Mouse (Mus musculus) forebrain, embryonic 10.5 days (tissue): ENCODE measurements at regions not wholly inside any gene's neighbourhood (a gene's known extent, or its start where the extent isn't known, plus 50 kb on each side); places are given as distances from the start of the nearest gene placed in this dataset.

Source experiments
- DNase-seq: peaks from one replicate; pipeline ENCODE4 v3.0.0-alpha.2; 2017; ENCODE audit warnings: low spot score; ENCODE audit errors: extremely low spot score
- H3K27ac ChIP-seq: fragments of 300-500 bp; sonication (generic); 2 replicates; pipeline ENCODE4 v1.5.1; 2016; ENCODE audit warnings: mild to moderate bottlenecking
- H3K27me3 ChIP-seq: fragments of 300-500 bp; sonication (generic); 2 replicates; pipeline ENCODE4 v1.6.1; 2016; ENCODE audit warnings: mild to moderate bottlenecking; ENCODE audit not compliant: poor library complexity, severe bottlenecking
- H3K36me3 ChIP-seq: fragments of 300-500 bp; sonication (generic); replicated peaks from 2 replicates; pipeline ENCODE4 v1.6.1; 2016; ENCODE audit warnings: mild to moderate bottlenecking, moderate library complexity
- H3K4me1 ChIP-seq: fragments of 300-500 bp; sonication (generic); 2 replicates; pipeline ENCODE4 v1.6.1; 2016
- H3K4me3 ChIP-seq: fragments of 300-500 bp; sonication (generic); 2 replicates; pipeline ENCODE4 v1.5.1; 2016; ENCODE audit warnings: mild to moderate bottlenecking, moderate library complexity
- H3K9me3 ChIP-seq: fragments of 300-500 bp; sonication (generic); 2 replicates; pipeline ENCODE4 v1.6.1; 2016; ENCODE audit warnings: mild to moderate bottlenecking, moderate library complexity
- WGBS: fragments of 180-500 bp; shearing (Covaris S2); methylation state at CpG from one replicate; pipeline ENCODE4 v1.1.7; 2016; 5-methylcytosine and 5-hydroxymethylcytosine counted together

DNA sequence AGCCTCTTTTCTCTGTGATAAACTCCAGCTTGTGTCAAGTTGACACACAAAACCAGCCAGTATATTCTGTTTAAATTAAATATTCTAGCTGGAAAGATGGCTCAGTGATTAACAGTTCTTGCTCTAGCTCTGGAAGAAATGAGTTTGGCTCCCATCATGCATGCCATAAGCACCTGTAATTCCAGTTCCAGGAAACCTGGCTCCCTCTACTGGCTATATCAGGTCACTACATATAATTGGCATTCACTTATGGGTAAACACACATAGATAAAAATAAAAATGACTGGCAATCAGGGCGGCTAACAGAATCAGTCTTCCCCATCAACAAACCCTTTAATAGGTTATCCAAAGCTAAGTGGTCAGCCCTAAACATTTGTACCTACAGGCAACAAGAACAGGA, 194.2 kb downstream of the Alx1 start:
- WGBS: 45% methylated on average over 1 of the region's 1 CpGs
- Histone ChIP-seq H3K9me3 (no peaks in the 10 kb centered on the region), H3K4me3 (no peak overlapping the region), H3K36me3 (no peaks in the 10 kb centered on the region), H3K4me1 (no peaks in the 10 kb centered on the region), H3K27me3 (no peaks in the 10 kb centered on the region), H3K27ac (no peak overlapping the region)
- no peak for DNase-seq

DNA sequence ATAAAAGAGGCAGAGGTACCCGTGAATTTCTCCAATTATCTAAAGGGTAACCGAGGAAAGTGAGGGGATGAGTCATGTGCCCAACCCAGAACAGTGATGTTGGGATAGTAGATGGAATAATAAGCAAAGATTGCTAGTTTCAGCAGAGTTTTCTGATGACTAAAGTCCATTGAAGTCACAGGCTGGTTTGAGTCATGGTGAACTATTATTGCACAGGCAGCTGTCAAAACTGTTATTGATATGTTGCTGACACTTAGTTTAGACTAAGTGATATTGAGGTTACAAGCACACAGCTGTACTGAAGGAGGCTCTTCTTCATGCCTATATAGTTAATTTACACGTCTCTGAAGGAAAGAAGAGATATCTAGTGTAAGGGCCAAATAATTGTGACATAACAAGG, 200.4 kb downstream of the Alx1 start:
- 82% methylated on average over 3 of the region's 3 CpGs for WGBS
- no peaks in the 10 kb centered on the region for H3K36me3 ChIP-seq
- H3K4me1 ChIP-seq: no peaks in the 10 kb centered on the region
- H3K27ac ChIP-seq: no peak overlapping the region
- no peak overlapping the region for H3K4me3 ChIP-seq
- DNase-seq: no peak
- no peaks in the 10 kb centered on the region for H3K9me3 ChIP-seq
- no peaks in the 10 kb centered on the region for H3K27me3 ChIP-seq

DNA sequence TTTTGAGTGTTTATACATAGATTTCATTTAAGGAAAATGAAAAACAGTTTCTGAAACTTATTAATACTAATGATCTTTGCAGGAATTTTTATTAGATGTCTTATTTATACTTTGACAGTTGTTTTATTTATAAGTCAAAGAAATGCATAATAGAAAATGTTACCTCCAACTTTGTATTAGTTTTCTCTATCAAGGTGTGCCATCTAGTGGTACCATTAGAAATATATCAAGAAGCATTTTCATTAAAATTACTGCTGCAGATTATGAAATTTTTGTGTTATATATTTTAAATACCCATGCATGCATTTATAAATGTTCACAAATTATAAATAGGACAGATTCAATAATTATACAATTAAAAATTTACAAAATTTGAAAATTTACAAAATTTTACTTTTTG, 206.6 kb downstream of the Alx1 start:
- no peaks in the 10 kb centered on the region for H3K9me3 ChIP-seq
- H3K27ac ChIP-seq: no peak overlapping the region
- H3K4me3 ChIP-seq: no peak overlapping the region
- no peaks in the 10 kb centered on the region for H3K4me1 ChIP-seq
- H3K36me3 ChIP-seq: no peaks in the 10 kb centered on the region
- H3K27me3 ChIP-seq: no peaks in the 10 kb centered on the region
- DNase-seq: no peak

DNA sequence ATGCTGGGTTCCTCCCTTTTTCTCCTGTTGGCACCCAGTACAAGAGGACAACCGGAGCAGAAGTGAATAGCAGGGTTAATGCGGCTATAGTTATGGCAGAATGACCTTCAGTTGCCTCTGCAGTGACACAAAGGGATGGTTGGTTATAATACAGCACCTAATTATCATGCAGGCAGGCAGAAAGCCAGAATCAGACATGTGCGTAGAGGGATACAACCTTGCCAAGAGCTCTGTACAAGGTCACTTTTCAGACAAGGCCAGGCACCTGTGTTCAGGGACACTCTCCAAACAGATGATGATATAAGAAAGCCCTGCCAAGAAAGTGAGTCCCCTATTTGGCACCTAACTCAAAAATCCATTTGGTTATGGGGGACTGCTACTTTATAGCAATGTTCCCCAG, 228.6 kb downstream of the Alx1 start:
- H3K36me3 ChIP-seq: no peaks in the 10 kb centered on the region
- H3K9me3 ChIP-seq: no peaks in the 10 kb centered on the region
- no peaks in the 10 kb centered on the region for H3K27me3 ChIP-seq
- H3K27ac ChIP-seq: no peak overlapping the region
- H3K4me1 ChIP-seq: no peaks in the 10 kb centered on the region
- H3K4me3 ChIP-seq: no peak overlapping the region
- 90% methylated on average over 3 of the region's 3 CpGs for WGBS
- DNase-seq: no peak

DNA sequence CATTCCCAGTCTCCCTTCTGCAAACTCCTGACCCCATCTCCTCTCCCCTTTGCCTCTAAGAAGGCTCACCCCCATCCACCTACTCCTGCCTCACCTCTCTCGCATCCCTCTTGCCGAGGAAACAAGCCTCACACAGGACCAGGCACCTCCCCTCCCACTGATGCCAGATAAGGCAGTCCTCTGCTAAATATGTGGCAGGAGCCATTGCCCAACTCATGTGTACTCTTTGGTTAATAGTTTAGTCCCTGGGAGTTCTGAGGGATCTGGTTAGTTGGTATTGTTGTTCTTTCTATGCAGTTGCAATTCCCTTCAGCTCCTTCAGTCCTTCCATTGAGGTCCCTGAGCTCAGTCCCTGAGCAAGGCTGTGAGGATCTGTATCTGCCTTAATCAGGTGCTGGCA, 250.8 kb downstream of the Alx1 start:
- Histone ChIP-seq H3K27me3 (no peaks in the 10 kb centered on the region), H3K4me1 (no peaks in the 10 kb centered on the region), H3K36me3 (no peaks in the 10 kb centered on the region), H3K27ac (no peak overlapping the region), H3K9me3 (no peaks in the 10 kb centered on the region), H3K4me3 (no peak overlapping the region)
- no peak for DNase-seq
- WGBS: 91% methylated on average over 2 of the region's 2 CpGs

DNA sequence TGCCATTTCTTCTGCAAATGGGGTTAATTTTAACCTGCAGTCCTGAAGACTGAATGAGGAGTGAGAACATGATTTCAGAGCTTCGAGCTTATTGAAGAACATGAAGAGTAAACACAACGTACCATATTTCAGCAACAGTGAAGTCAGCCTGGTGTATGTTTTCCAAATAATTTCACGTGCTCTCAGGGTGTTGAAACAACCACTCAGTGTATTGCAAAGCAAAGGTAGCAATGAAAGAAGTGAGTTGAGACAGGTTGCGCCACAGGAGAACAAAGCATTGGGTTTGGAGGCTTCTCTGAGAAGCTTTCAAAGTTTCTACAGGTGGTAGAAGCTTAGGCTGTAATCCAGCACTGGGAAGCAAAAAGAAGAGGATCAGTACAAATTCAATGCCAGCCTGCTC, 251.7 kb downstream of the Rassf9 start:
- no peak overlapping the region for H3K27ac ChIP-seq
- H3K4me1 ChIP-seq: no peaks in the 10 kb centered on the region
- H3K27me3 ChIP-seq: no peaks in the 10 kb centered on the region
- WGBS: 86% methylated on average over 4 of the region's 4 CpGs
- H3K36me3 ChIP-seq: no peaks in the 10 kb centered on the region
- H3K4me3 ChIP-seq: no peak overlapping the region
- DNase-seq: no peak
- H3K9me3 ChIP-seq: no peaks in the 10 kb centered on the region

DNA sequence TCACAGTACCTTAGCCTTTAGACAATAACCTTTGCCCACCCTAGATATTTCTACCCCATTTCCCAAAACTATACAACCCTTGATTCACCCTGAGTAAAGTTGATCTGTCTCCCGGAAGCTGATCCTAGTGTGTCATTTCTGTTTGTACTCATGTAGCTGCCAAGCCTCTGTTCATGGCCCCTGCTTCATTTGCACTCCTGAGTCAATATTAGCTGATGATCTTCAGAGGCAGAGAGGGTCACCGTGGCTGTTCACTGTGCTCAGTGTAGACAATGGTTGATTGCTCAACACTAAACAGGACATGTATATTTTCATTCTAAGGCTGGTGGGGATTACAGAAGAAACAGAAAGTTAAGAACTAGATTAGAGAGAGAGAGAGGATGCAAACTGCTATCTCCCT, 250.4 kb downstream of the Rassf9 start:
- H3K4me1 ChIP-seq: no peaks in the 10 kb centered on the region
- no peak for DNase-seq
- H3K27me3 ChIP-seq: no peaks in the 10 kb centered on the region
- no peaks in the 10 kb centered on the region for H3K9me3 ChIP-seq
- H3K36me3 ChIP-seq: no peaks in the 10 kb centered on the region
- no peak overlapping the region for H3K27ac ChIP-seq
- no peak overlapping the region for H3K4me3 ChIP-seq
- WGBS: 85% methylated on average over 2 of the region's 2 CpGs

DNA sequence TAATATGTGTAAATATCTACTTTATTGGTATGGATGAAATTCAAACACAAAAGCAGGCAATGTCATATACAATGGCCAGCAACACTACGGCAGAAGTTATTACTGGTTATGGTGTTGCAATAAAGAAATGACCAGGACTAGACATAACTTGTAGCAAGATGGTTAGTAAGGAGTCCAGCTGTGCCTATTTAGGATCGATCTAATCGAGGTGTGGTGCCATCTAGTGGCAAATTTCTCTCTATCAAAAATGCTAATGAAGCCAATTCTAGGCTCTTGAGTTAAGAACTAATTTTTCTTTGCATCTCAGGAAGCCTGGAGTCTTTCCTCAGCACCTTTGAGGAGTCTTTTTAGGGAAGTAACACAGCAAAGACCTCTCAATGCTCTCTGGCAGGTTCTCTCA, 223.2 kb downstream of the Rassf9 start:
- no peaks in the 10 kb centered on the region for H3K9me3 ChIP-seq
- no peak overlapping the region for H3K4me3 ChIP-seq
- DNase-seq: no peak
- H3K4me1 ChIP-seq: no peaks in the 10 kb centered on the region
- 51% methylated on average over 3 of the region's 3 CpGs for WGBS
- H3K27ac ChIP-seq: no peak overlapping the region
- H3K27me3 ChIP-seq: no peaks in the 10 kb centered on the region
- no peaks in the 10 kb centered on the region for H3K36me3 ChIP-seq

DNA sequence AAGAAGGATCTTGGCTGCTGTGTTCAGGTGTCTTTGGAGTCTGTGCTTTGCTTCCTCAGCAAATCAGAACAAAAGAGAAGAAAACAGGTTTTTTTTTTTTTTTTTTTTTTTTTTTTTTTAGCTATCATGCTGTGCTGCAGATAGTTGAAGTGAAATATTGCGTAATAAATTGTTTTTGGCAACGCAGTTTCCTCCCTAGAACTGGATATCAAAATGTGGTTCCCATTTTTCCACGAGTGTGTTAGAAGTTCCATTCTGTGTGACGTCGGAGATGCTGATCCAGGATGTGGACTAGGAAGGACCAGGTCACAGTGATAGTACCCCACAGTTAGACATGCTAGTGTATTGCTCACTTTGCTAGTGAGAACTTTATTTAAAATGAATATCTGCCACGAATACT, 220.4 kb downstream of the Rassf9 start:
- DNase-seq: no peak
- no peaks in the 10 kb centered on the region for H3K27me3 ChIP-seq
- no peak overlapping the region for H3K27ac ChIP-seq
- H3K4me1 ChIP-seq: no peaks in the 10 kb centered on the region
- H3K4me3 ChIP-seq: no peak overlapping the region
- no peaks in the 10 kb centered on the region for H3K9me3 ChIP-seq
- no peaks in the 10 kb centered on the region for H3K36me3 ChIP-seq
- 88% methylated on average over 6 of the region's 6 CpGs for WGBS

DNA sequence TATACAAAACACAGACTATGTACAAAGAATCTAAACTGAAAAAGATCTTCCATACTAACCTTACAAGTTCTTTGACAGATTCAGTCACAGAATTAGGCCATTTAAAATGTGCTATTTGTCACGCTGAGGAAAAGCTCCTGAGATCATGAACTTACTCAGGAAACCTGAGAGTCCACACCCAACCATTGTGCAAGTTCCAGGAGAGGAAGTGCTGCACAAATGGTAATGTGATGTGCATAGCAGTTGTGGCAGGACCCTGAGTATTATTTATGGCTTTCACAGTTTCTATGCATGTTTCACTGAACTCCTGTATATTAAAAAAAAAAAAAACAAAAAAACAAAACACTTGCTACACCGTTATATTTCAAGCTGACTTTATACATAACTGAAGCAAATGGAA, 200.2 kb downstream of the Rassf9 start:
- no peak for DNase-seq
- WGBS: 81% methylated on average over 2 of the region's 2 CpGs

DNA sequence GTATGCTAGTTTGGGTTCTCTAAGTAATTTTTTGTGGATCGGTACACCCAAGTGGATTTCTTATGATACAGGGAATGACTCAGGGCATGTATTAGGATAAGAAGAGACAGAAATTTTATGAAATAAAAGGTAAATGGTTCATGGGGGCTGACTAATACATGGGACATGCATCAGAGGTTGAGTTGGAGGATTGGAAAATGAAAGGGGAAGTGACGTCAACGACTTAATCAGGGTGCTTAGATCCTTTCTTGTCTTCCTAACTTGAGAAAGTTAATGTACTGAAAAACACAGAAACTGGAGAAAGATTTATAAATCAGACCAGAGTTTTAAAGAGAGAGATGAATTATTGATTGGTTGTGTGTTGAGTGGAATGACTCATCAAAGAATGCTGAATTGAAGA, 193.8 kb downstream of the Rassf9 start:
- Histone ChIP-seq H3K36me3 (no peaks in the 10 kb centered on the region), H3K27ac (no peak overlapping the region), H3K9me3 (no peaks in the 10 kb centered on the region), H3K27me3 (no peaks in the 10 kb centered on the region), H3K4me1 (no peaks in the 10 kb centered on the region), H3K4me3 (no peak overlapping the region)
- no peak for DNase-seq
- WGBS: 90% methylated on average over 3 of the region's 3 CpGs

More for the DNA sequence above, 200.2 kb downstream of the Rassf9 start:
- no peak overlapping the region for H3K27ac ChIP-seq
- no peaks in the 10 kb centered on the region for H3K9me3 ChIP-seq
- no peak overlapping the region for H3K4me3 ChIP-seq
- H3K27me3 ChIP-seq: no peaks in the 10 kb centered on the region
- no peaks in the 10 kb centered on the region for H3K36me3 ChIP-seq
- H3K4me1 ChIP-seq: no peaks in the 10 kb centered on the region

DNA sequence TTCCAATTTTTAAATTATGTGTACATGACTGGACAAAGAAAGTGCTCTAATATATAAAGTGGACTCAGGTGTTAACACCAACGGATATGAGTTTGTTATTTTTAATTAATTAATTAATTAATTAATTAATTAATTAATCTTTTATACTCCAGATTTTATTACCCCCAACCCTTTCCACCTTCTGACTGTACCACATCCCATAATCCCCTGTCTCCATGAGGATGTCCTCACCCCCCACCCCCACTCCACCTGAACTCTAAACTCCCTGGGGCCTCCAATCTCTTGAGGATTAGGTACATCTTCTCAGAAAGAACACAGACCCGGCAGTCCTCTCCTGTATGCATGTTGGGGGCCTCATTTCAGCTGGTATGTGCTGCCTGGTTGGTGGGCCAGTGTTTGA, 182.8 kb downstream of the Rassf9 start:
- H3K4me3 ChIP-seq: no peak overlapping the region
- no peaks in the 10 kb centered on the region for H3K36me3 ChIP-seq
- WGBS: 82% methylated on average over 2 of the region's 2 CpGs
- H3K27me3 ChIP-seq: no peaks in the 10 kb centered on the region
- H3K27ac ChIP-seq: no peak overlapping the region
- DNase-seq: no peak
- no peaks in the 10 kb centered on the region for H3K9me3 ChIP-seq
- H3K4me1 ChIP-seq: no peaks in the 10 kb centered on the region

DNA sequence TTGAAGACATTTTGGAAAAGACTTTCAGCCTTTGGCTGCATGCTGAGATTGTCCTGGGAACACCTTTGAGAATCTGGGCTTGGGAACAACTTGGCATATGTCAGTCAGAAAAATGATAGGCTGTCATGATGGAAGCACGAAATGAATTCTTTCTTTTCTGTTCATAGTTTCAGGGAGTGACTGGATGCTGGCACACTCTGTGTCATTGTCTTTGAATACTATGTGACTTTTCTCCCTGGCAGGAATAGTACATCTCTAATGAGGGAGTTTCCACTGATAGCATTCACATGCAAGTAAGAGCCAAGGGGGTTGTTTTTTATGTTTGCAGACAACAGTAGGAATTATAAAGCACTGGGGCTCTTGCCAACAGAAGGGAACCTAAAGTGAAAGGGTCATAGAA, 177.9 kb downstream of the Rassf9 start:
- WGBS: 79% methylated on average over 1 of the region's 1 CpGs
- H3K27me3 ChIP-seq: no peaks in the 10 kb centered on the region
- no peak overlapping the region for H3K4me3 ChIP-seq
- no peaks in the 10 kb centered on the region for H3K36me3 ChIP-seq
- H3K9me3 ChIP-seq: no peaks in the 10 kb centered on the region
- H3K27ac ChIP-seq: no peak overlapping the region
- H3K4me1 ChIP-seq: no peaks in the 10 kb centered on the region
- DNase-seq: no peak

DNA sequence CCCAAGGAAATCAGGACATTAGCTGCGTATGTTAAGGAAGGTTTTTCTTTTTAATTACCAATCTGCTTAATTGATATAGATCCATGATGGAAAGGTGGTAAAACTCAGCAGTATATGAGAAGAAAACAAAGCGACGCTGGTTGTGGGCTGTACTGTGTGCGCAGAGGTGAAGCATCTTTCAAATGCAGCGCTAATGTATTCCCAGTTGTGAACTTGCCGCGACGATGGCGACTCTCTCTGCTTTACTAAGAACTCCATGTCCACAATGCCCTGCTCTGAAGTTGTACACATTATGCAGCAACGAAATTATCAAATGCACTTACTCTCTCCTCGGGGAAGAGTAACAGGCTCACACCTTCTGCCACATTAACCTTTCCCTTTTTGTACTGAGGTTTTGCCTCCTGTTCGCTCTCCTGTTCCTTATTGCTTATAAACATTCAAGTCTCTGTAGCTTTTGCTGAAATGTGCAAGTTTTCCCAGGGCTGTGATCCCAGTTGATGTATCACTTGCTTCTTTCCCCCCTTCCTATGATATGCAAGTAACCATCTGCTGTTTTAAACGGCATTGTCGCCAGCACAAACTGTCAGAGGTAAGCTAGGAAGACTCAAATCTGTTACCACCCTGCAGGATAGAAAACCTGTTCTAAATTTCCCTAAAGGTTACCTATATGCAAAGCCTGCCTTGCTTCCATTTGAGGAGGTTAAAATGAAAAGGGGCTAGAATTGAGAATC, 174.8 kb downstream of the Rassf9 start:
- 87% methylated on average over 14 of the region's 14 CpGs for WGBS
- Histone ChIP-seq H3K4me1 (no peaks in the 10 kb centered on the region), H3K9me3 (no peaks in the 10 kb centered on the region), H3K27ac (no peak overlapping the region), H3K4me3 (no peak overlapping the region), H3K36me3 (no peaks in the 10 kb centered on the region), H3K27me3 (no peaks in the 10 kb centered on the region)
- no peak for DNase-seq
